Mouse (Mus musculus) gonadal fat pad, adult 2 months (tissue): ENCODE measurements around the gene Atf1. TPM values are rescaled to one million over a fixed set of nuclear protein-coding genes. Genes with fewer than 3 reads are reported as not detected.

Experiments used
- DNase-seq: peaks from one replicate; pipeline ENCODE4 v3.0.0-alpha.2; 2012; ENCODE audit warnings: low read depth
- polyA plus RNA-seq: library from polyadenylated mRNA; depleted of rRNA; stranded (reverse); fragments of >200 nt; gene quantifications from 2 replicates; pipeline ENCODE4 v1.2.3, GENCODE M21; 2012

Atf1 gene
- polyA plus RNA-seq, 1 experiment = 35.1 TPM

DNA sequence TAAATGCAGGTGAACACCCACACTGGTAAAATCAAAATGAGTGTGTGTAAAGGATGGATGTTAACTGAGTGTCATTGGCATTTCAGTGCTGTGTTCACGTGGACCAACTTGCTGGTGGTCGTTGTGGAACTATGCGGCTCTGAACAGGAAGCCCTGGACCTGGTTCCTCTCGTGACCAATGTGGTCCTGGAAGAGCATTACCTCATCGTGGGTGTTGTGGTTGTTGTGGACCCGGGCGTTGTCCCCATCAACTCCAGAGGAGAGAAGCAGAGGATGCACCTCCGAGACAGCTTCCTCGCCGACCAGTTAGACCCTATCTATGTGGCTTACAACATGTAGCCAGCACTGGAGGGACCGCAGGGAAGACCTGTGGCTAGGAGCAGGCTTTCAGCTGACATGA, 12.5 kb upstream of the Atf1 start:
- DNase-seq = no peak

DNA sequence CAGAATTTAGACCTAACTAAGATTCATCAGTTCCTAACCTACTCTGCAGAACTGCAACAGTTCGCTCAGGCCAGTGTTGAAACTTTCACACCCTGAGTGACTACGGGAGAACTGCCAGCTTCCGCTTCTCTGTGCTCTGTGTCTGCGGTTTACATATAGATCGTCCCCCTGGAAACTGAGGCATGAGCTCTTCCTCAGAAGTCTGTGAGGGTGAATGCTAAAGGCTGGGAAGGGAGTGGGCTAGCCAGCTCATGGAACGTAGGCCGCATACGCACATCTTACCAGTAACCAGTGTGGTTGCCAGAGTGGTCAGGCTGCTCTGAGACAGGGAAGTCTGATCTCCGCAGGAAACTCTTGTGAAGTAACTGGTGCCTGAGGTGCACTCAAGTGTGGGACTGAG, 11.4 kb upstream of the Atf1 start:
- DNase-seq = no peak

DNA sequence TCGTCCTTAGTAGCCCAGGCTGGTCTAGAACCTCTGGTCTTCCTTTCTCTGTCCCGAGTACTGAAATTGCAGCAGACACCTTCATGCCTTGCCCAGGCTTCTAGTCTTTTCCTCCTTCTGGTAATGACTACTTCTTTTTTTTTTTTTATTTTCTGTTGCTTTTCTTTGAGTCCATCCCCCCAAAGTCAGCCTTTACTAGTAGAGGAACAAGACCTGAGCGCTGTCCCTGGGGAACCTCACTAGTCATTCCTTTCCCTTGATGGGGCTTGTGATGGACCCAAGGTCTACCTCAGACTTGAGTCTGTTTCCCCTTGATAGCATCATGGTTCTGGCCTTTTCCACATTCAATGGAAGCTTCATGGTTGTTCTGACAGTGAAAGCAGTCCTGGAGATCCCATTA, 9.6 kb upstream of the Atf1 start:
- no peak for DNase-seq

DNA sequence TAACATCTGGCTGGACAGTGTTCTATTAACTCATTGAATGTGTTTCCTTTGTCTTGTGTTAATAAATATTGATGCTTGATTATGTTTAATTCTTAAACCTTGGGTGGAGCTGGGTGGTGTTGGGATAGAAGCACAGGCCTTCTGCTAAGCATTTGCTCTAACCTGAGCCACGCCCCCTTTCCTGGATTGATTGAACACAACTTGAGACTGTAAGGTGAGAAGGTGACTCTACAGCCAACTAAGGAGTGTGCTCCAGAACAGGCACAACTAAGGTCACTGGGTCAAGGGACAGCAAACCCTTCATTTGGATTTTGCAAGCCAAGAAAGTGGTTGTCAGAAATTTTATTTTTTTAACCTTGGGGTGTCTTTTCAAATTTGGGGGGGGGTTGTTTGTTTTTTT, 8.2 kb upstream of the Atf1 start:
- no peak for DNase-seq

DNA sequence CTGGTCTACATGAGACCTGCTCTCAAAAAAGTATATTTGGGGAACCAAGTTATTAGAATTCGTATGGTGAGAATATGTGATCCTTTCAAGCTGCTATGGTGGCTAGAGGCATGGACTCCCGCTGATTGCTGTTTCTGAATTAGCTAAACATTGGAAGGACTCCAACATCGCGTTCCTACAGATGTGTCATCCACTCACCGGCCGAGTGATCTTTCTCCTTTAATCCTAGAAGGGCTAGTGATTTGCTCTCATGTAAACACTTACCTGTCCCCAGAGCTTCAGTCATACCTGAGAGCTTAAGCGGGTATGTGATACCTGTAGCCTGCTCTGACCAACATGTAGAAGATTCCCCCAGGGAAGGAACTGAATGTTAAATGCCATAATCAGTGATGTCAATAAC, 6.7 kb upstream of the Atf1 start:
- DNase-seq = no peak

DNA sequence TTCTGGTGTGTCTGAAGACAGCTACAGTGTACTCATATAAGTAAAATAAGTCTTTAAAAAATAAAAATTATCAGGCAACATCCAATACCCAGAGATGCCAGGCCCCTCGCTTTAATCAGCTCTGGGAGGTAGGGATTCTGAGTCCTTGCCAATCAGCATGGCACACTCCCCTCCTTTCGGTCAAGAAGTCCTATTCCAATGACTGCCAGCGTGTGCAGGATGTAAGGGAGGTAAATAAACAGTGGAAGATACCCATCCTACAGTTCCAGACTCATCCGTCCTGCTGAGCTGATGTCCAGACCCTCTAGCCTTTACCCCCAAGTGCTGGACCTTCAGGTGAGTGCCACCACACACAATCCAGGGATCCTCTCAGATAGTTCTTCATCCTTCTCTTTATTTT, 2.2 kb upstream of the Atf1 start:
- no peak for DNase-seq

DNA sequence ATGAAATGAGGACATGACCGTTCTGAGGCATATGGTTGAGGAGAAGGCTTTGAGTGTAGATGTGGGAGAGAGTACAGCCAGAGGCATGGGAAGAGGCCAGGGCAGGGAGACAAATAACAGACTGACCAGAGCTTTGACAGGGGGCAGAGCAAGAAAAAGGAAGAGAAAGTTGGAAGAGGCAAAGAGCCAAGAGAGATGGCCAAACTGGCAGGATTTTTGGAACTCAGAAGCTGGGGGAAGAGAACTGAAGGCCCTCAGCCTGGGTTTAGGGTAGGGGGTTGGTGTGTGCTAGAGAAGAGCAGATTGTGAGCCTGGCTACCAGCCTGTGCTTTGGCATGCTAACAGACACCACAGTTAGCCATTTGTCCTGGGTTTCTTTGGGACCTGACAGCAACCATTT, 1.7 kb upstream of the Atf1 start:
- DNase-seq = no peak

DNA sequence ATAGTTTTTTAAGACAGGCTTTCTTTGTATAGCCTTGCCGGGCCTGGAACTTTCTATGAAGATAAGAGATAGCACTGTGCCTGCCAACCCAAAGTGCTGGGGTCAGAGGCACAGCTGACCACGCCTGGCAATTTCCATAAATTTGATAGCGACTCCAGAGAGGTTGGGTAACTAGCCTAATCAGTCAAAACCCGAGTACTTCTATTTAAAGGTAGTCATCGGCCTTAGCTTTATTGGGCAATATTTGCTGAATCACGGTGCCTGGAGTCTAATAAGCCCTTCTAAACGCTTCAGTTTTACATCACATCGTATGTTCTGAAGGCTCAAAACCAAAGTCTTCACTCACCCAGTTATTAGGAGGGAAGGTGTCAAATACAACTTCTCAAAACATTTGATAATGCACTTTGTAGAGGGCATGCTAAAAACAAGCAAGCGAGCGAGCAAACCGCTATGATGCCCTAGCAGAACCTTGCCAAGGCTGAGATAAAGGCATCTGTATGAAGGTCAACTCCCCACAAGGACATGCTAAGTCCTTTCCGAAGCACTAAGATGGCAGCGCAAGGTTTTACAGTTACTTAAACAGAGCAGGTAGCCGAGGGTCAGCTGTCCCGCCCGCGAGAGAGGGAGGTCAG, 472 bp upstream of the Atf1 start:
- DNase-seq = peak; percentile 44

DNA sequence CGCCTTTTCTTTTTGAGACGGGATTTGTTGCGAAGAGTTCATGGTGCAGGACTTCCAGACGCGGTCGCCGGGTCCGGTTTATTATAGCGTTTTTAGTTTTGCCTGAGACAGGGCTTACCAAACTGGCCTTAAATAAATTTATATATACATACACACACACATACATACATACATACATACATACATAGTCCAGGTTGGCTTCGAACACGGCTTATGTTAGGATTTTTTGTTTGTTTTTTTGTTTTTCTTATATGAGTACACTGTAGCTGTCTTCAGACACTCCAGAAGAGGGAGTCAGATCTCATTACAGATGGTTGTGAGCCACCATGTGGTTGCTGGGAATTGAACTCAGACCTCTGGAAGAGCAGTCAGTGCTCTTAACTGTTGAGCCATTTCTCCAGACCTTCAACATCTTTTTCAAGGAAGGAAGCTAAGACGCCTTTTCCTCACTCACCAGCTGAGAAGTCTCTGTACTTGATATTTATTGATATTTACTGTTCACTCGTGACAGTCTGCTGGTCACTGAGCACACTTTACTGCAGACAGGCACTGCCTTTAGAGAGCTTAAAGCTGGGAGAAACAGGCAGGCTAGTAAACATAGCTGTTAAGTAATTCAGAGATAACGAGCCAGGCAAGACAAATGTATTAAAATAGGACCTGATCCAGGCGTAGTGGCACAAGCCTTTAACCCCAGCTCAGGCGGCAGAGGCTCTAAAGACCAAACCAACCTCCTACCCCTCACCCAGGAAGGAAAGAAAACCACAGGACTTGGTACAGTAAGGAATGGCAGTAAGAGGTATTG, 1.1 kb downstream of the Atf1 start:
- no peak for DNase-seq

DNA sequence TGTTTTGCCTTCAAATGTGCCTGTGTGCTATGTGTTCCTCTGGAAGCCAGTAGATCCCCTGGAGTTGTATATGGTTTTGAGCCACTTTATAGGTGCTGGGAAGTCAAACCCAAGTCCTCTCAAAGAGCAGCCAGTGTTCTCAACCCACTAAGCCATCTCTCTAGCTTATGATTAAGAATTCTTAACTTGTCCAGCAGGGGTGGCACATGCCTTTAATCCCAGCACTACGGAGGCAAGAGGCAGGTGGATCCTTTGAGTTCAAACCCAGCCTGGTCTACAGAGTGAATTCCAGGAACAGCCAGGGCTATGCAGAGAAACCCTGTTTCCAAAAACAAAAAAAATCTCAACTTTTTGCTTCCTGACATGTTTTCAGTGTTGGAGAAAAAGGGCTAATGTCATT, 3.0 kb downstream of the Atf1 start:
- DNase-seq = no peak

DNA sequence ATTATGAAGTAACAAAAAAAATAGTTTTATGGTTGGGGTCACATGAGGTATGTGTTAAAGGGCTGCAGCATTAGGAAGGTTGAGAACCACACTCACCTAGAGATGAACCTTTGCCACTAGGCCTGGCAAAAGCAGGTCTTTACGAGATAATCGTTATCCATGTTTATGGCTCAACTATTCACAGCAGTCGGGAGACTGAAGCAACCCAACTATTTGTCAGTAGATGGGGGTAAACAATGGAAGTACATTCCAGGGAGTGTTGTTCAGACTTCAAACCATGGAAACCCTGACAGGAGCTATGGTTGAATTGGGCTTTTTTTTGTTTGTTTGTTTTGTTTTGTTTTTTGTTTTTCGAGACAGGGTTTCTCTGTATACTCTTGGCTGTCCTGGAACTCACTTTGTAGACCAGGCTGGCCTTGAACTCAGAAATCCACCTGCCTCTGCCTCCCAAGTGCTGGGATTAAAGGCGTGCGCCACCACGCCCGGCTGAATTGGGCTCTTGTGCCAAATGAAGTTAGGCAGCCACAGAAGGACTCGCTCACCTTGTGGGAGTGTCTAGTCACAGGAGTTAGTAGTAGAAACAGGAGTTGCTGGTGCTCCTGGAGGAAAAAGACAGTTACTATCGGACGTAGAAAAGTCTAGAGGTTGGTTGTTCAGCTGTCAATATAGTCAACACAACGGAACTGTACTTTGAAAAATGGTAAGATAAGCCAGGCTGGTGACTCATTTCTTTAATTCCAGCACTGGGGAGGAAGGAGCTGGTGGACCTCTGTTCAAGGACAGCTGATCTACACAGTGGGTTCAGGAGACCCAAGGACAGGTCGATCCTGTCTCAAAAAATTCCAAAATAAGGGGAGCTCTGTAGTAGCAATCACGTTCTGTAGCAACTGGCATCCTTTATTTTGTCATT, 4.3 kb downstream of the Atf1 start:
- no peak for DNase-seq

DNA sequence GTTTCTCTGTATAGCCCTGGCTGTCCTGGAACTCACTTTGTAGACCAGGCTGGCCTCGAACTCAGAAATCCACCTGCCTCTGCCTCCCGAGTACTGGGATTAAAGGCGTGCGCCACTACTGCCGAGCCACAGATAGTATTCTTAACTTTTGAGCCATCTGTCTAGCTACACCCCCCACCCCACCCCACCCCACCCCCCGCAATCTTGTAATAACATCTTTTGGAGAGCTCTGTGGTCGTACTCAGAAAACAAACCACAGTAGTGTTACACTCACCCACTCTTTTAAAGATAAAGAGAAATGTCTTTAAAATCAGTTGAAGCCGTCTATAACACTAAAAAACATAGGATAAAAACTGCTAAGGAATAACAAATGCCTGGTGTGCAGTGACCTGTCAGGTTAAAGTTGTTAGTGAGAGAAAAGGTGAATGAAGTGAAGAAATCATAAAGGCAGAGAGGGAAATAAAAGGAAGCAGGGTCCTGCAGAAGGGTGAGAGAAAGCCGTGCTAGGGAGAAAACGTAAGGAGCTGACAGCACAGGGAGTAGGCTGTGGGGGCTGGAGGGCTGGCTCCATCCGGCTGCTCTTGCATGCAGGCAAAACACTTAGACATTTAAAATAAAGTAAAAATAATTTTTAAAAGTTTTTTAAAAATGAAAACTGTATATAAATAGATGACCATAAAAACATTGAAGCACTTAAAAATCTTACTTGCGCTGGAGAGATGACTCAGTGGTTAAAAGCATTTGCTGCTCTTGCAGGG, 7.8 kb downstream of the Atf1 start:
- no peak for DNase-seq

DNA sequence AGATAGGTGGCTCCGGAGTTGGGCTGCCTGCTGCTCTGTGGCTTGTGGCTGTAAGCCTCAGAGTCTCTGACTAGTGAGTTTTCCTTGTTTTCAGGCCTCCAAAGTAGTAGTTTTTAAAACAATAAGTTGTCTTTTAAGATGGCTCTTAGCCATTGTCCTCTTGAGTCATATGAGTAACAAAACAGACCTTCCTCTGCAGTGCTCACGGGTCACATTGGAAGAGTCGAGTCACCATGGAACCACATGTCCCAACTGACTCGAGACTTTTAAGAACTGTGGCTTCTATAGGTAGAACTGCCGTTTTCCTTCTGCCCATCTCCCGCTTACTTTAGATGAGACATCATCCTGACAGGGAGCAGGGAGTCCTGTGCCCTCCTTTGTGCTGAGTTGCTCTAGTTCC, 9.3 kb downstream of the Atf1 start:
- DNase-seq = no peak

DNA sequence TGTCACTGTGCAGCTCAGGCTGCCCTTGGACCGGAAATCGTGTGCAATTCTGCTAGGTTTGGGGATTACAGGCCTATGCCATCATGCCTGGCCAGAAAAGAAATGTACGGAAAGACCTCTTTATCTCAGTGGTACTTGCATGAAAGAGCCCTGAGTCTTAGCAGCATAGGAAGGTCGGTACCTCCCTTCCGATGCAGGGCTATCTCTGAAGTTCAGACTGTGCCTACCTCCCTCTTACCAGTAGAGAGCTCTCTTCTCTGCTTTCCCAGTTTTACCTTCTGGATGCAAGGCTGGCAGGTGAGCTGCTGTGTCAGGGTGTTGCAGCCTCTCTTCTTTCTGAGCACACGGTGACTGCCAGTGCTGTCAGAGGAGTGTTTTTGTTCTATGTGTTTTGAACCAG, 14.2 kb downstream of the Atf1 start:
- no peak for DNase-seq

DNA sequence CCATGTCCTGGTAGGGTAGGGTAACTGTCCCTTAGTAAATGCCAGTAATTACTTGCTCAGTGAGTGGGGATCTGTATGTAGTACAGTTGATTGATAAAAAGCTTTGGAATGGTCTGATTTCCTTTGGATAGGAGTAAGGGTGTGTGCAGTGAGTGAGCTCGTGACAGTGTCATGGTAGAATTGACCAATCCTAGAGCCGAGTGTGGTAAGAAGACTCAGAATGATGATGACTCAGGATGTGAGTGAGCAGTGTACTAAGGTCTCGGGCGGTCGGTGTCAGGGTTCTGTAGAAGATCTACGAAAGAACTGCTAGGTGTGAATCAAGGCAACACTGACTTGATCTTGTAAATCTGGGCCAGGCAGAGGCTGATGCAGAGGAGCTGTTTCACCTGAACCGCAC, 18.3 kb downstream of the Atf1 start:
- no peak for DNase-seq

DNA sequence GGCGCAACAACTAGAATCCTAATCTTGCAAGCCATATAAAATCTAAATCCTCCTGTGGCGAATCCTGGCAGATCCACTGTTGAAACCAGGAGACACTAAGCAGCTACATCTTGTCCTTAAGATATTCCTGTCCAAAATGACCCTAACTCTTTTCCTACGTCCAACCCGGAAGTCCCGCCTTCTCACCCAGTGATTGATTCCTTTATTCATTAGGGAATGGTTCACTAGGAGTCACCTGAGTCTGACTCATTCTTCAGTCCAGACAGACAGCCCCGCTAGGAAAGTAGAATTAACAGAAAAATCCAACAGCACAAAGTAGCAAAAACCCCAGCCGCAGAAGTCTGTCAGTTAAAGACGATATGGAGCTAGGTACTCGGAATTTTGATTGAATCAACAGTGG, 19.7 kb downstream of the Atf1 start:
- DNase-seq = no peak

DNA sequence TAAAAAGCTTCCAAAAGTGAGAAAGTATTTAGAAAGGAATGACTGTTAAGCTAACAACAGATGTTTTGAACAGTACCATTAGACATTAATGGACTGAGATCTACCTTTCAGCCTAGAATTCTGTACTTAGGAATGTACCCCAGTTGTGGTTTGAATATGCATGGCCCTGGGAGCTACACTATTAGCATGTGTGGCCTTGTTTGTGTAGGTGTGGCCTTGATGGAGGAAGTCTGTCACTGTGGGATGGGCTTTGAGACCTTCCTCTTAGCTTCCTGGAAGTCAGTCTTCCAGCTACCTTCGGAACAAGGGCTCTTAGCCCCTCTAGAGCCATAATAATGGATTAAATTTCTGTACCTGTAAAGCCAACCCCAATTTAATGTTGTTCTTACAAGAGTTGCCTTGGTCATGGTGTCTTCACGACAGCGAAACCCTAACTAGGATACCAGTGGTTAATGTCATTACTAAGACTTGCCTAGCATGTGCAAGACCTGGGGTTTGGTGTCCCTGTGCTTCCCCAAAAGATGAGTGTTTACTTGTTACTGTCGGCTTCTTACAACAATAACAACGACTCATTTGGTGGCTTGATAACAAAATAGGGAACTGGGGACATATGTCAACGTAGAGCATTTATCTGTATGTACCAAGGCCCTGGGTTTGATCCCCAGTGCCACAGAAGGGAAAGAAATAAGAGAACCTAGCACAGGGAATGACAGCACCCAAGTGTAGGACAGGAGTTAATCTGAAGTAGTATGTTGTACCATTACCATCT, 21.2 kb downstream of the Atf1 start:
- no peak for DNase-seq

DNA sequence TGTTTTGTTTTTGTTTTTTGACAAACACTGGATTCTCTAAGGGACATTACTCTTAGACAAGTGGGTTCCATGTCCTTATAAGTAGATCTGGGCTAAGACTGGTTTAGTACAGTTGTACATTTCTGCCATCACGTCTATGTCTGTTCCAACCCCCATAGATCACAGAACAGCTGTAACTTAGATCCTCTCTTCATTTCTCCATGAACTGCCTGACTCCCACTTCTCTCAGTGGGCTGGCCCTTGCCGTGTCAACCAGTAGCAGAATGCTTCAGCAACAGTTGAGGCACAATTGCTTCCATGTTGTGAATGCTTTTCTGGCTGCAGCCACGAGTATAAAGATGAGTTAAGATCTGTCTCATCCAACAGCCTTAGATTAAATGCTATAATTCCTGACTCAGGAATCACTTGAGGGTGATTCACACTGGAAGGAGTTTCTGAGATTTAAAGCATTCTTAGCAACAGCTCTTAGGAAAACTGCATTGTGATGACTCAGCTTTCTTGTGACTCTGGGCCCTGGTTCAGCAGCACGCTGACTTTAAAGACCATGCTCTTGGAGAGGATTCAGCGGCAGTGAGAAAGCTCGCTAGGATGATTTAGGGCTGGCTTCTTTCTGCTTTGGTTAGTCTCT, 23.6 kb downstream of the Atf1 start:
- no peak for DNase-seq

DNA sequence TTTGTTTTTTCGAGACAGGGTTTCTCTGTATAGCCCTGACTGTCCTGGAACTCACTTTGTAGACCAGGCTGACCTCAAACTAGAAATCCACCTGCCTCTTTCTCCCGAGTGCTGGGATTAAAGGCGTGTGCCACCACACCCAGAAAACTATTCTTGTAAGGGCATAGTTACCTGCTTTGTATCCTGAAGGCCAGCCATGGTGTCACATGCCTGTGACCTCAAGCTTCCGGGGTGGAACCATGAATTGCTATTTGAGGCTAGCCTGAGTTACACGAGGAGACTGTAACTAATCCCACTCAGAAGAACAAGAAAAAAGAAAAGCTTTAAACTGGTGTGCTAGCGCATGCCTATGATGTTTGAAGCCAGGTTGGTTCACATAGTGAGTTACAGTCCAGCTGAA, 28.8 kb downstream of the Atf1 start:
- DNase-seq = no peak

DNA sequence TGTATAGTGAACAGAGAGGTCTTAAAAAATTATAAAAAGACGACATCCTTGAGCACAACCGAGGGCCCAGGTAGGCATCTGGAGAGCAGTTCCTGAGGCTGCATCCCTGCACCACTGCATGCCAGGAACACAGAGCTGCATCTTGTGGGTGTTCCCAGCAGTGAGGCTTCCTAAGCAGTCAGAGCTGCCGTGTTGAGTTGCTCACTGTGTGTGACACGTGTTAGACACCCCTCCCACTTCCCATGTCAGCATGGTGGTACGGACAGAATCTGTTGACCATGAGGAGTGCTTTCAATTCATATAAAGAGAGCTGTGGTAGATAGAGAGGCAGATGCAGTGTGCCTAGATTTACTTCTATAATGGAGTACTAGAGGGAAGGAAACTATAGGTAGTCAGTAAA, 29.7 kb downstream of the Atf1 start:
- no peak for DNase-seq
